Mouse (Mus musculus): ENCODE measurements at regions not wholly inside any gene's neighbourhood (a gene's known extent, or its start where the extent isn't known, plus 50 kb on each side); places are given as distances from the start of the nearest gene placed in this dataset.

DNA sequence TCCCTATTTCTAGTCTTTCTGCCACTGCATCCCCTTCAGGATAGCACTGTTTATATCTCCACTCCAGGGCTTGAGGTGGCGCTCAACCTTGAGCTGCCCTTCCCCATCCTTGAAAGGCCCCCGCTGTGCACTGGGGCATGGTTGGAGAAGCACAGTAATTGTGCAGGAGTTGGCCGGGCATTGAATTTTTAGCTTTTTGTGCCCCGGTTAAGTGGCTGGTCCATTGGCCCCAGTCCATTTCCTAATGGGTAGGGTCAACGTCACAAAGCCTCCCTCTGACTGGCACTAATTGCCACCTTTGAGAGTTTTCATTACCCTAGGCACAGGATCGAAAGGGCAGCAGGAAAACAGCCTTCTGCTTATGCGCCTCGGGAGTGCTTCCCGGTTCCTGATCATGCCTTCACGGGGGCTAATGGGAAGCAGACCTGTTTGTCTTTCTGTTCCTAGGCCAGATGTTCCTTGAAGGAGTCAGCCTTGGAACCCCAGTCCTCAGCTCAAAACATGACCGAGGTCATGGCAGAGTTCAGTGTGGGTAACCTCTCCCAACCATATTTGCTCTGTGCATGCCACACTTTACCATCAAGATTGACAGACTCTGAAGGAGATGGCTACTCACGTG lies 80.5 kb upstream of the Ankrd55 start:
- Histone ChIP-seq H3K36me3 (ENCODE audit: control insufficient read depth, insufficient read depth, low read length, poor library complexity, severe bottlenecking) (no peaks in the 10 kb centered on the region), H3K27ac (ENCODE audit: insufficient read depth, low read depth, low read length, poor library complexity, severe bottlenecking) (no peak overlapping the region; the same call in 1 of the 2 replicates), H3K9me3 (ENCODE audit: control insufficient read depth, insufficient read depth, low read depth, low read length) (no peaks in the 10 kb centered on the region), H3K4me1 (ENCODE audit: control insufficient read depth in 2 of 2, insufficient read depth in 2 of 2, low read length in 2 of 2, poor library complexity in 1 of 2) (0 out of 4 replicates have a peak, but pooled peaks cover 0 to 2% of the 10 kb centered on the region in 2 experiments), H3K9ac (ENCODE audit: insufficient read depth, low read depth, low read length, poor library complexity, severe bottlenecking) (no peak overlapping the region), H3K4me3 (ENCODE audit: insufficient read depth in 1 of 2, low read depth in 1 of 2, low read length in 2 of 2, poor library complexity in 1 of 2, severe bottlenecking in 1 of 2) (no peak overlapping the region)
- TF ChIP-seq ZC3H11A (IDR thresholded peaks at IDR 0.05; ENCODE audit: borderline replicate concordance, low read depth, low read length) (no peak), ZNF384 (IDR thresholded peaks at IDR 0.05; ENCODE audit: low read depth, low read length) (no peak), MAFK (IDR thresholded peaks at IDR 0.05; ENCODE audit: insufficient read depth, low read depth, low read length) (no peak), HCFC1 (IDR thresholded peaks at IDR 0.05; ENCODE audit: borderline replicate concordance, insufficient read depth, low read length) (no peak), CHD2 (IDR thresholded peaks at IDR 0.05; ENCODE audit: low read depth, low read length) (no peak)
- no peak for DNase-seq (ENCODE audit: low read depth, low spot score)
- in situ Hi-C loops (cut with MboI; ENCODE audit: low sequenced_read_pairs in 2 of 2, unreplicated experiment in 2 of 2): no loop called here

DNA sequence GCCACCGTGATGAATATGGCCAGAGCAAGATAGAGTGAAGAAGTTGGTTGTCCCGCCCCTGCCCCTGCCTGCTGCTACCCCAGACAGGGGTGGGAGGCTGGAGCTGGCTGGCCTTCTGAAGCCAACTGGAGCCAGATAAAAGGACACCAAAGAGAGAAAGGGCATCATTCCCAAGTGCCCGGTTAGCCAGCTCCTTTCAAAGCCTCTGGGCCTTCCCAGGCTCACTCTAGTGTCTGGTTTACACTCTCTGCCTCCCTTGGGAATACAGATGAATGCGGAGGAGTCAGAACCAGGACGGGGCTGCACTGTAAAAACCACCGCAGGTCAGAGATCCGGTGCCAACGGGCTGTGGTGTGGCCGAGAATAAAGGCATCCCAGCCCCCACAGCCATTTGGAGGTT lies 76.4 kb upstream of the Ankrd55 start:
- no peak overlapping the region for H3K9ac ChIP-seq (ENCODE audit: insufficient read depth, low read depth, low read length, poor library complexity, severe bottlenecking)
- in situ Hi-C loops (cut with MboI; ENCODE audit: low sequenced_read_pairs in 2 of 2, unreplicated experiment in 2 of 2): no loop called here
- no peak for TF ChIP-seq HCFC1 (IDR thresholded peaks at IDR 0.05; ENCODE audit: borderline replicate concordance, insufficient read depth, low read length)
- no peak for TF ChIP-seq MAFK (IDR thresholded peaks at IDR 0.05; ENCODE audit: insufficient read depth, low read depth, low read length)
- TF ChIP-seq ZNF384 (IDR thresholded peaks at IDR 0.05; ENCODE audit: low read depth, low read length): no peak
- H3K4me3 ChIP-seq (ENCODE audit: insufficient read depth in 1 of 2, low read depth in 1 of 2, low read length in 2 of 2, poor library complexity in 1 of 2, severe bottlenecking in 1 of 2): no peak overlapping the region
- 0 out of 4 replicates have a peak, but pooled peaks cover 0 to 2% of the 10 kb centered on the region in 2 experiments for H3K4me1 ChIP-seq (ENCODE audit: control insufficient read depth in 2 of 2, insufficient read depth in 2 of 2, low read length in 2 of 2, poor library complexity in 1 of 2)
- H3K9me3 ChIP-seq (ENCODE audit: control insufficient read depth, insufficient read depth, low read depth, low read length): no peaks in the 10 kb centered on the region
- DNase-seq (ENCODE audit: low read depth, low spot score): no peak
- H3K27ac ChIP-seq (ENCODE audit: insufficient read depth, low read depth, low read length, poor library complexity, severe bottlenecking): no peak overlapping the region
- H3K36me3 ChIP-seq (ENCODE audit: control insufficient read depth, insufficient read depth, low read length, poor library complexity, severe bottlenecking): no peaks in the 10 kb centered on the region

DNA sequence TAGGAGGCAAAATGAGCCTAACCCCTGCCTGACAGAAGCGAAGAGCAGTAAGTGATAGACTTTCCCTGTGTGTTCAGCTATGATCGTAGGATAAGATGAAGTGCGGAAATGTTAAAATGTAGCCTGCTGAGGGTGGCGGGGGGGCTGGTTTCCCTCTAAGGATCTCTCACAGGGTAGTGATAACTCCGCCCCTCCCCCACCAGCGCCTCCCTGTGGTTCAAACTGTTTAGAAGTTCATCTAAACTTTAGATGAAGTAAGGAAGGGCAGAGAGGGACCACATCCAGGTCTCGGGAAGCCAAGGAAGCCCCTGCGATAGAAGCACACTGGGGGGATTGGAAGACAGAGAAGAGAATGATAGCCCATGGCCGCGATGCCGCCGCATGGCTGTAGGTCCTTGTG lies 75.9 kb upstream of the Ankrd55 start:
- H3K9ac ChIP-seq (ENCODE audit: insufficient read depth, low read depth, low read length, poor library complexity, severe bottlenecking): no peak overlapping the region
- in situ Hi-C loops (cut with MboI; ENCODE audit: low sequenced_read_pairs in 2 of 2, unreplicated experiment in 2 of 2): no loop called here
- TF ChIP-seq ZC3H11A (IDR thresholded peaks at IDR 0.05; ENCODE audit: borderline replicate concordance, low read depth, low read length): no peak
- no peak for TF ChIP-seq ZNF384 (IDR thresholded peaks at IDR 0.05; ENCODE audit: low read depth, low read length)
- no peak for TF ChIP-seq HCFC1 (IDR thresholded peaks at IDR 0.05; ENCODE audit: borderline replicate concordance, insufficient read depth, low read length)
- no peak for TF ChIP-seq MAFK (IDR thresholded peaks at IDR 0.05; ENCODE audit: insufficient read depth, low read depth, low read length)
- no peak for TF ChIP-seq CHD2 (IDR thresholded peaks at IDR 0.05; ENCODE audit: low read depth, low read length)
- H3K27ac ChIP-seq (ENCODE audit: insufficient read depth, low read depth, low read length, poor library complexity, severe bottlenecking): no peak overlapping the region
- H3K9me3 ChIP-seq (ENCODE audit: control insufficient read depth, insufficient read depth, low read depth, low read length): no peaks in the 10 kb centered on the region
- 0 out of 4 replicates have a peak, but pooled peaks cover 0 to 2% of the 10 kb centered on the region in 2 experiments for H3K4me1 ChIP-seq (ENCODE audit: control insufficient read depth in 2 of 2, insufficient read depth in 2 of 2, low read length in 2 of 2, poor library complexity in 1 of 2)
- peak overlapping the region in 1 of 2 experiments; percentile 6; a peak in 1 of 4 replicates for H3K4me3 ChIP-seq (ENCODE audit: insufficient read depth in 1 of 2, low read depth in 1 of 2, low read length in 2 of 2, poor library complexity in 1 of 2, severe bottlenecking in 1 of 2)
- DNase-seq (ENCODE audit: low read depth, low spot score): no peak
- no peaks in the 10 kb centered on the region for H3K36me3 ChIP-seq (ENCODE audit: control insufficient read depth, insufficient read depth, low read length, poor library complexity, severe bottlenecking)

DNA sequence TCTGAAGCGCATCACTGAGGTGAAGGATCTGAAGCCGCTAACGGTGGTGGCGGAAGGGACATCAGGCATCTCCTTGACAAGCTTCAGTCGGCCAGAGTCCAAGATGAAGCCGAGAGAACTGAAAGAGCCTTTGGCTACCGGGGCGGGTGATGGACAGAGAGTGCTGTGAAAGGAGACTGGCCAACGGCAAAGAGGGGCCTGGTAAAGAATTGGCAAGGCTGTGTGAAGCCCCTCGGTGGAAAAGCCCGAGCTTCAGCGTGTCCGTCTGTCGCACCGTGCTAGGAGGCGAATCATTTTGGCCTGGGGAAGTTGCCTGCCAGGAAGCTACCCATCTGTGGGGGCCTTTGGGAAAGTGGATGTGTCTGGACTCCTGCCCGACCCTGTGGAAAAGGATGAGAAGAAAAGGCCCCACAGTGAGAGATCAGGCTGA lies 74.6 kb upstream of the Ankrd55 start:
- no peak for DNase-seq (ENCODE audit: low read depth, low spot score)

More for the DNA sequence above, 74.6 kb upstream of the Ankrd55 start:
- H3K4me1 ChIP-seq (ENCODE audit: control insufficient read depth in 2 of 2, insufficient read depth in 2 of 2, low read length in 2 of 2, poor library complexity in 1 of 2): 0 out of 4 replicates have a peak, but pooled peaks cover 0 to 2% of the 10 kb centered on the region in 2 experiments
- H3K9me3 ChIP-seq (ENCODE audit: control insufficient read depth, insufficient read depth, low read depth, low read length): no peaks in the 10 kb centered on the region
- H3K4me3 ChIP-seq (ENCODE audit: insufficient read depth in 1 of 2, low read depth in 1 of 2, low read length in 2 of 2, poor library complexity in 1 of 2, severe bottlenecking in 1 of 2): no peak overlapping the region
- no peak overlapping the region for H3K9ac ChIP-seq (ENCODE audit: insufficient read depth, low read depth, low read length, poor library complexity, severe bottlenecking)
- in situ Hi-C loops (cut with MboI; ENCODE audit: low sequenced_read_pairs in 2 of 2, unreplicated experiment in 2 of 2): no loop called here
- no peaks in the 10 kb centered on the region for H3K36me3 ChIP-seq (ENCODE audit: control insufficient read depth, insufficient read depth, low read length, poor library complexity, severe bottlenecking)
- H3K27ac ChIP-seq (ENCODE audit: insufficient read depth, low read depth, low read length, poor library complexity, severe bottlenecking): no peak overlapping the region
- TF ChIP-seq MAFK (IDR thresholded peaks at IDR 0.05; ENCODE audit: insufficient read depth, low read depth, low read length) (no peak), CHD2 (IDR thresholded peaks at IDR 0.05; ENCODE audit: low read depth, low read length) (no peak), HCFC1 (IDR thresholded peaks at IDR 0.05; ENCODE audit: borderline replicate concordance, insufficient read depth, low read length) (no peak), ZNF384 (IDR thresholded peaks at IDR 0.05; ENCODE audit: low read depth, low read length) (no peak), ZC3H11A (IDR thresholded peaks at IDR 0.05; ENCODE audit: borderline replicate concordance, low read depth, low read length) (no peak)

All from ES-E14 (cell line).